Mouse (Mus musculus): Measurements from ENCODE around the gene Gm45623.

Gm45623 gene

DNA sequence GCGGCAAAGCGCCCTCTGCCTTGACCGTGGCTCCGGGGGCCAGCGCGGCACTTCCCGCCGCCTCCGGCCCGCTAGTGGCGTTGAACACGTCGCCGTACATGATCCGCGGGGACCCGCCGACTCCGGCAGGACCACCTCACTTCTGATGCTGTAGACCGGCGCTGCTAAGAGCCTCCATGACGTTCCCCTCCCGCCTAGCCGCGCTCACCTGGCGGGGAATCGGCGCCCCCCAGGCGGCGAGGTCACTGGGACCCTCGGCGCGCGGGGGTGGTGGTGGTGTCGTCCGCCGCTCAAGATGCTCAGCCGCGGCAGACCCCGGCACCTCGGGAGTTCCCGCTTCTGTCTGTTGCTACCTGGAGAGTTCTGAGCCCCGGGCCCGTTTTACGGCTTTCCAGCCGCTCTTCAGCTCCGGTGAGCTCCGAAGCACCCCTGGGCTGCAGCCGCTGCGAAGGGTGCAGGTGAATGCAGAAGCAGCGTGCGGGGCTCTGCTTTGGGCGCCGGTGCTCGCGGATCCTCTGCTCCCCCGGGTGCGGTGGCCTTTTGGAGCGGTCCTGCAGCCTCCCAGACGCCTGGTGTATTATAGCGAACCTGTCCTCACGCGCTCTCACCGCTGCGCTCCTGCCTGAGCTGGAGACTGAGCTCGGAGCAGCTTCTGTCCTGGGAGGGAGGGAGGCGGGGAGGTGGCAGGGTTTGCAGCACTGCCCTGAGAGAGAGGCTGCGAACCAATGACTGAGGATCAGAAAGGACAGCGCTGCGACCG is at the start of gene Gm45623:
Gene Gm45623, minus strand, starts transcription at position 636 of the 760 bp plus-strand sequence.
- DNase-seq (ENCODE audit: low spot score in 2 of 2), result no peak

DNA sequence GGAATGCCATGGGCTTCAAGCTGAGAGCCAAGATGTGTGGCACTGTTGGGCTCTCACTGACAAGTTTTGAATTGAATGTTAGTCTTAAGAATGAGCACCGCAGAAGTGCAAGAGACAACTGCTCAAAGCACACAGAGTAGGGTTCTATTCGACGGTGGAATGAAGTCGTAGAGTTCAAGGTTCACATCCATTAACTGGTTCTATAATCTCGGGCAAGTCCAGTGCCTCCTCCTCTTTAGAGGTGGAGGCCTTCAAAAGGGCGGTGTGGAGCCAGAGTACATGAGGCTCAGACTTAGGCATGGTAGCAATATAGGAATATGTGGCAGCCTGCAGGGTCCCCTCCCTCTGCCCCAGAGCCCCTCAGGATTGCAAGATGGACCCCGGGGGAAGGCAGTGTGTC is 43.8 kb upstream of the Gm45623 start:
- DNase-seq (ENCODE audit: low spot score in 2 of 2), result no peak

GRCm38 (mm10) chr13:56795501-56795900 is 41.9 kb upstream of the Gm45623 start:
- DNase-seq (ENCODE audit: low spot score in 2 of 2), result no peak

DNA sequence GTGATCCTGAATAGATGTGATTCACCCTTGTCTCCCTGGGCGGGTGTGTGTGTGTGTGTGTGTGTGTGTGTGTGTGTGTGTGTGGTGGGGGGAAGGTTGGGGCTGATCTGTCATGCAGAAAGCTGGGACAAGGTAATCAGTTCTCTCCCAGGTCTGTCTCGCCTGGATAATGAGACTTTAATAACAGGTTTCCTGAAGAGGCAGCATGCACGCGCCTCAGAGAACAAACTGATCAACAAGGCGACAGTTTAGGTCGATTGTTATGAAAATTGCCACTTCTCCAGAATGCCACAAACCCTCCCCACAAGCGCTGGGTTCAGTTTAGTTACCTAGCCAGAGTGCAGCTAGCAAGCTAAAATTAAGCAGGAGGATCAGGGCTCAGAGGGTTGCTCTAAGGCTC is 40.8 kb upstream of the Gm45623 start:
- DNase-seq (ENCODE audit: low spot score in 2 of 2), result no peak

DNA sequence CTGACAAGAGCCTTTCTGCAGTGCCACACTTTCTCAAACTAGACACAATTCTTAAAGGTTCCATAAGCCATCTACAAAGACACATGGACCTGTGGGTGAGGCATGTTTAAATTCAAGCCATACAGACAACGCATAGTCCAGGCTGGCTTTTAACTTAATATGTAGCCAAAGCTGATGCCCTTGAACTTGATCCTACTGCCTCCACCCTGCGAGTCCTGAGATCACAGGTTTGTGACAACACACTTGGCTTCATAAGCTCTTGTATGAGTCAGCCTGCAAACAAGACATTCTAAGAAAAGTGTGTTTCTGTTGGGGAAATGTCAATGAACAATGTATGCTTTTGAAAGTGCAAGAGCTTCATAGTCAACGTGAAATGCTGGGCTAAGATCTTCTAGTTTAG is 39.2 kb upstream of the Gm45623 start:
- no peak for DNase-seq (ENCODE audit: low spot score in 2 of 2)

DNA sequence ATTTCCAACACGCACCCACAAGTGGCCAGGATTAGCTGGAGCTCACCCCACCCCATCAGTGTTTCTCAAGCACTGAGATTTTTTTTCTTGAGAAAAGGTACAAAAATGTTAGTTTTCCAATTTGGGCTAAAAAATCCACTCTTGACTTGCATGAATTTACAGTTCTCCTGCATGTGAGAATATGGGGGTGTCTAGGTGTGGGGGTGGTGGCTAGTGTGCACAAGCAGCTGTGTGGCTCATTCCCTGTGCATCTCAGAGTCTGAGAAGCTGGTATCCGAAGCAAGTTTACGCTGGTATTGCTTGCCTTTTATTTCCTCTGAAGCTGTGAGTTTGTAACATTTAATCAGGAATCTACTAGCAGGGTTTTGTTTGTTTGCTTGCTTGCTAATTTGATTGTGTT is 37.1 kb upstream of the Gm45623 start:
- DNase-seq (ENCODE audit: low spot score in 2 of 2), result peak; percentile 41 to 68

GRCm38 (mm10) chr13:56782621-56783020 is 29.0 kb upstream of the Gm45623 start:
- DNase-seq (ENCODE audit: low spot score in 2 of 2), result peak in 1 of 2 experiments; percentile 63

- DNase-seq (ENCODE audit: low spot score in 2 of 2), result peak in 1 of 2 experiments; percentile 53
Measured at GRCm38 (mm10) chr13:56781697-56782096, 28.1 kb upstream of the Gm45623 start.

GRCm38 (mm10) chr13:56780746-56781469 is 27.3 kb upstream of the Gm45623 start:
- peak in 1 of 2 experiments; percentile 38 for DNase-seq (ENCODE audit: low spot score in 2 of 2)

- DNase-seq (ENCODE audit: low spot score in 2 of 2), result no peak
Measured at GRCm38 (mm10) chr13:56774304-56774703, 20.7 kb upstream of the Gm45623 start.

DNA sequence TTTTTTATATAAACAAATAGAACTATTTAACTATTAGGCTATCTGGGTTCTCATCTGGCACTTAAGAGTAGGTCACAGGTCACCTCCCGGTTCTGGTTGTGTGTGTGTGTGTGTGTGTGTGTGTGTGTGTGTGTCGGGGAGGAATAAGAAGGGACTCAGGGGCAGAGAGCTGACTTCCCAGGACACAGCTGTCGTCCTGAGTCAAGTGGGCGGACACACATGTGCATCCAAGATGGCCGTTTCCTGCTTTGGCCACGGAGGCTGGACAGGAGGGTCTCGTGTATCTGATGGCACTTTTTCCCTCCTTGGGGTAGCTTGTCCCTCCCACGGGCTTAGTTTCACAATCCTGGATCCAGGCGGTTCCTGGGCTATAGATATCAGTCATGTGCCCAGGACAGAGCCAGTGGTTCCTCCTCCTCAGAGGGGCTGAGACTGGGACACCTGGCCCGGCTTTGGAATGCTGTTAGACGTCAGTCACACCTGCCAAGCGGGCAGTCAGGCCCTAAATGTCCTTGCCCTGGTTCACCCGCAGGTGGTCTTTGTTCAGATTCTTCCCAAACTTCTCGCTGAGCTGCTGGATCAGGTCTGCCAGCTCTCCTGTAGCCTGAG is 19.7 kb upstream of the Gm45623 start:
- DNase-seq (ENCODE audit: low spot score in 2 of 2), result no peak

- no peak for DNase-seq (ENCODE audit: low spot score in 2 of 2)
Measured at GRCm38 (mm10) chr13:56772592-56772991, 19.0 kb upstream of the Gm45623 start.

- no peak for DNase-seq (ENCODE audit: low spot score in 2 of 2)
Measured at GRCm38 (mm10) chr13:56770786-56771185, 17.2 kb upstream of the Gm45623 start.

DNA sequence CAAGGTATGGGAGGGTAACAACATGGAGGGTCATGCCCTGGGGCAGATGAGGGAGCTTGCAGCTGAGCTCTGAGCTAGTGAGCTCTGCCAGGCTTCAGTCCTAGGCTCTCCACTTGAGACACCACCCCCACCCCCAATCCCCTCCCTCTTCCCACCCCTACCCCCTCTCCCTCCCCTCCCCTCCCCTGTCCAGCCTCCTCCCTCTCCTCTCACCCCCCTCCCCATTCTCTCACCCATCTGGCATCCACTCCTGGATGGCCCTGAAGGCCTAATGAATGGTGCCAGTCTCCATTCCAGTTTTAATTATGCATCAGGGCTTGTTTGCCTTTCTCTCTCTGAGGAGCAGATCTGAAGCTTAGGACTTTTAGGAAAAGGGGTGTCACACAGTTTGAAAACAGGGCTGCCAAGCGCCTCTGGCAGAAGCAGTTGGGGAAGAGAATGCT is 16.5 kb upstream of the Gm45623 start:
- DNase-seq (ENCODE audit: low spot score in 2 of 2), result no peak

- no peak for DNase-seq (ENCODE audit: low spot score in 2 of 2)
Measured at GRCm38 (mm10) chr13:56769431-56769830, 15.8 kb upstream of the Gm45623 start.

GRCm38 (mm10) chr13:56766211-56766610 is 12.6 kb upstream of the Gm45623 start:
- no peak for DNase-seq (ENCODE audit: low spot score in 2 of 2)

DNA sequence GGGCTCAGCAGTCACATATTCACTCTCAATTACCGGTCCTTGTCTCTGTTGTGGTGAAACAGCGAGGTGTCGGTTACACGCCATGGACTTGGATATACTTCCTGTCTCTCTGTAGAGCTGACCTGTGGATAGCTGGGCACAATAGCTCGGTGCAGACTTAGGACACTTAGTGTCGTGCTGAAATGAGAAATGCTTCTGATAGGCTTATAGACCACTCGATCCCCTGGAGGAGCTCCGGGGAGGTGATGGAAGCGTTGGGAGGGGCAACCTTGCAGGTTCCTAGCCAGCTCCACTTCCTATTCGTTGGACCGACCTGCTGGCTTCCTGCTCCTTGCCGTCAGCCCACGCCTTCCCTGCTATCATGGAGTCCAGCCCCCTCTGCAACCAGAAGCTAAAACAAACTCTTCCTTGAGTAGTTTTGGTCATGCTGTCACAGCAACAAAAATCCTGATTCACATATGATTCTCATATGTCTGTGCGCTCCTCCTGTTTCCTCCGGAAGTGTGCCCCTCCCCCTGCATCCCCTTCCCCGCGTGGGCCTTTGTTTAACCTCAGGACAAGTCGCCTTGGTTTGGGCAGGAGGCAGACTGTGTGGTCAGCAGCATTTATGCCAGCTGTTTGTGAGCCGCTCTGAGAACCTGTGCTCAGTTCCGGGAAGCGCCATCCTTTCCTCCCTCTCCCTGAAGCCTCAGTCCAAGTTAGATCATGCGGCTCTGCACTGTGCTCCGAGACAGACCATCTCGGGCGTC is 11.8 kb upstream of the Gm45623 start:
- no peak for DNase-seq (ENCODE audit: low spot score in 2 of 2)

DNA sequence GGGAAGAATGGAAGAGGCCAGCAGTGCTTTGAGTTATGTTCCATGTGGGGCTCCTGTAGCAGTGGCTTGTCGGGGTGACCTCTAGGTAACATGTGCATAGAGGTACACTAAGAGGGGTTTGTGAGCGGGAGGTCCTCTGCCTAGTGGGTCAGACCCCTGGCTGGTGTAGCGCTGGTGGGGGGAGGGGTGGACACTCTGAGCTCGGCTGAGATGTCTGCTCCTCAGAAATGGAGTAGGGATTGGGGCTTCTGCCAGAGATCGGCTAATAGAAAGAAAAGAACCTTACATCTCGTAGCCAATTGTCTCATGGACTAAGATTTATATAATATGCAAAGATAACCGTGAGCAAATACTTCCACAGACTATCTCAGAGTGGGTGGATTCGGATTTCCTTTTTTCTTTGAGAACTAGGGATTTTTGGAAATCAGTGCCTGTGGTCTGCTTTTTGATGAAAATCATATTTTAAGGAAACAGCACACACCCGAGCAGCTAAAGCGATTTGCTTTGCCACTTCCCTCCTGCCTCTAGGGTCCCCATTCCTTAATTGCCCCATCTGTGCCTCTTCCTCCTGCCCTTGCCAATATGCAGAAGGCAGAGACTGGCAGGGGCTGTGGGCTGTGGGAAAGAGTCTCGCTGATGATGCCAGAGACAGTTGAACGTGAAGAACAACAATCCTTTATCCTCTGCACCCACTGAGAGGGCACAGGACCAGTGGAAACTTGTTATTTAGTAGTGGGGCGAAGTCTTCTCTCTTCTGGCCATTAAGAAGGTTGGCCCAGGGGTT is 9.0 kb upstream of the Gm45623 start:
- DNase-seq (ENCODE audit: low spot score in 2 of 2), result no peak

DNA sequence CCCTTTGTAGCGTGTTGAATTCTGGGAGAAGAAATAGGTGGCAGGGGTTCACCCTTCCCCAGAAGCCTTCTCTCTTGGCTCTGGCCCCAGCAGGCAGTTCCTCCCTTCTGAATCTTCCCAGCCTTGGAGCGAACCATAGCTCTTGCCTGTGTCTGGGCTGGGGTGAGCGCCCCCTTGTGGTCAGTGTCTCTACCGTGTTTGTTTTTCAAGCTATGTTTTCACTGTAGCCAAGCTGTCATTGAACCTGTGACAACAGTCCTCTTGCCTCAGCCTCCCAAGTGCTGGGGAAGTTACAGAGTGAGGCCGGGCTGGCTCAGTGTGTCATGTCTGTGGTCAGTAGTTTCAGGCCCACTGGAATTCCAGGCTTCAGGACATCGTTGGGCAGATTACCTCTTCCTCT is 4.9 kb upstream of the Gm45623 start:
- DNase-seq (ENCODE audit: low spot score in 2 of 2), result peak; percentile 67 to 68

DNA sequence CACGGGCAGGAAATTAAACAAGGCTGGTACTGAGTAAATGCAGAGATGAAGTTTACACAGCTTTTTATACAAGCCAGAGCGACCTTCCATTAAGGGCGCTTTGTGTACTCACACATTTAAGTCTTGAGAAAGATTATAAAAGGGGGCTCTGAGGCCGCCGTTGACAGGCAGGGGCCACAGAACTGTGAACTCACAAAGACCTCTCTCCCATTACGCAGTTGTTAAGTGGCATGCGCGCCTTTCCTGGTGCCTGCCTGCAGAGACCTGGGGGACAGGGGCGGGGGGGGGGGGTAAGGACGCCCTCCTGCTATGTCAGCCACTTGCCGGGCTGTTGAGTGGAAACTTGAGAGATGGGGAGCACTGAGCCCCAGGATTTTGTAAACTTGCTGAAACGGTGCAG is 3.6 kb upstream of the Gm45623 start:
- no peak for DNase-seq (ENCODE audit: low spot score in 2 of 2)

GRCm38 (mm10) chr13:56755871-56756270 is 2.2 kb upstream of the Gm45623 start:
- DNase-seq (ENCODE audit: low spot score in 2 of 2), result no peak

Data from frontal cortex, postnatal 36 days (tissue).